Mouse (Mus musculus): ENCODE data around the gene Ddx54.

Gene Ddx54

GRCm38 (mm10) chr5:120612442-120612821, at the start of gene Ddx54, which contains the start of gene Rita1:
Ddx54 (plus strand) TSS chr5:120612739.
Rita1 (minus strand) TSS chr5:120612589.
- peak; percentile 98 for DNase-seq

- DNase-seq, result peak; percentile 60
Measured at GRCm38 (mm10) chr5:120562956-120563913, 49.3 kb upstream of the Ddx54 start.

- no peak for DNase-seq
Measured at GRCm38 (mm10) chr5:120563914-120564311, 48.6 kb upstream of the Ddx54 start.

DNA sequence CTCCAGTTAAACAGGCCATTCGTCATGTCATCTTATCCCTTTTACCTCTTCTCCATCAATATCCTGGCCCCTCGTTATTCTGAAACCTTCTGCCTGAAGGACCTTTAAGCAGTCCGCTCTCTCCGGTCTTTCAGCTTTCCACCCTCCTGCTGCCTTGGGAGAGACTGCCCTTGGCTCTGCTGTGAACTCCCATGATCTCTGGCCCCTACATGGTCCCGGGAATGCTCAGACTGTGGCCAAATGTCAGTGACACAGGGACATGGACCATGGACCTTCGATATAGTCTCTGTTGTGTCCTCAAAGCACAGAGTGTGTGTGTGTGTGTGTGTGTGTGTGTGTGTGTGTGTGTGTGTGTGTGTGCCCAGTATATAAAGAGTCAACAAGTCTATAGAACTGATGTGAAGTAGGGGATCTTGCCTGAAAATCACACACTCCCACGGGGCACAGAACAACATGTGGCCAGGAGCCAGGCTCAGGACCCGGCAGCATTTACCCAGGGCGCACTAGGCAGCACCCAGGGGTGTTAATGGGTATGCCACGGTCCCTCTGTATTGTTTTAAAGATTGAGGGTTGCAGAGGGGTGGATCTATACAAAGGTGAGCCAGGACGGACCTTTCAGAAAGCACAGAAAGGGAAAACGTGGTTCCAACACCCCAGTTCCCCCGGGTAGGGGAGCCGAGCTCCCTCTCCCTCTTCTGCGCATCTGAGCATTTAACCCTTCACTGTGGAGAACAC, 47.2 kb upstream of the Ddx54 start:
- DNase-seq, result no peak

DNA sequence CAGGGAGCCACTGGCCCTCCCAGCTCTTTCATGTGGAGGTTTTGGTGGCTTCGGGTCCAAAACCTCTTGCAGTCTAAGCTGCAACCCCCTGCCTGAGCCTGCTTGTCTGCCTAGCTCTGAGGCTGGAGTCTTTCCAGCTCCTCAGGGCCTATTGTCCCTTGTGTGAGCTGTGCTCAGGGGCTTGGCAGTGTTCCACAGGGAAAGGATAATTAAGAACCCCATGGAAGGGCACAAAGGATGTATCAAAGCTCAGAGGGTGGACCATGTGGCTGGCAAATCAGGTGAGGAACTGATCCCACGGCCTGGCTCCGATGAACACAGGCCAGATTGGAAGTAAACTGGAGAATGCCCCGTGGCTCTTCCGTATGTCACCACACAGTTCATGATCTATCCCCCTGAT, 46.4 kb upstream of the Ddx54 start:
- no peak for DNase-seq

- no peak for DNase-seq
Measured at GRCm38 (mm10) chr5:120566681-120567252, 45.8 kb upstream of the Ddx54 start.

GRCm38 (mm10) chr5:120567253-120567701, 45.3 kb upstream of the Ddx54 start:
- peak; percentile 62 for DNase-seq

GRCm38 (mm10) chr5:120567761-120568211, 44.8 kb upstream of the Ddx54 start:
- DNase-seq, result no peak

GRCm38 (mm10) chr5:120568336-120568768, 44.2 kb upstream of the Ddx54 start:
- no peak for DNase-seq

DNA sequence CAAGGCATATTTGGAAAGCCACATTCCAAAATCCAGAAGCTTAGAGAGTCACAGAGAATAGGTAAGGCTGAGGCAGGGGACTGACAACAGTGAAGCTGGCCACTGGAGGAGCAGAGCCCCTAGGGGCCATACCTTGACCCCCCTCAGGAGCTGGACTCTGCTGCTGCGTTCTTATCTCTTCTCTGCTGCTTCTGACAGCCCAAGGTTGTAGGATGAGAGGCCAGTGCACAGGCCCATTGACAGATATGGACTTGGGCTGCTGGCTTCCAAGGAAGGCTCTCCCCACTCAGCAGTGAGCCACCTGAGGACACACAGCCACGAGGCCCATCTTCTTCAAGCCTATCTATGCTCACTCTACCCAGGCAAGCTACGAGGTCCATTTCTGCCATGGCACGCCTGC, 43.6 kb upstream of the Ddx54 start:
- DNase-seq, result no peak

DNA sequence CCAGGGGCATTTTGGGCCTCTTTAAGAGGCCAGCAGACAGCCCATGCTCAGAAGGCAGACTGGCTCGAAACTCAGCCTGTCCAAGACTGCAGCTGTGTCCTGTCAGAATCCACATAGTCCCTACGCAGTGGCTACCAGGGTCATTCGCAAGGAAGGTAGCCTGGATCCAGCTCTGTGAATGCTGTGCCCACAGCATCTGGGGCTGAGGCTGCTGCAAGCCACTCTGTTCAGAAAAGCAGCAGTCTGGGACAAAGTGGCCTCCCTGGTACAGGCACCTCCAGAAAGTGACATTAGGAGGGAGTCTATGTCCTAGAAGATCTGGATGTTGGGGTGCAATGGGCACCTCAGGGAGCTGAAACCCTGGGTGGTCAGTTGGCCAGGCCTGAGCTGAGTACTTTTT, 42.7 kb upstream of the Ddx54 start:
- no peak for DNase-seq

DNA sequence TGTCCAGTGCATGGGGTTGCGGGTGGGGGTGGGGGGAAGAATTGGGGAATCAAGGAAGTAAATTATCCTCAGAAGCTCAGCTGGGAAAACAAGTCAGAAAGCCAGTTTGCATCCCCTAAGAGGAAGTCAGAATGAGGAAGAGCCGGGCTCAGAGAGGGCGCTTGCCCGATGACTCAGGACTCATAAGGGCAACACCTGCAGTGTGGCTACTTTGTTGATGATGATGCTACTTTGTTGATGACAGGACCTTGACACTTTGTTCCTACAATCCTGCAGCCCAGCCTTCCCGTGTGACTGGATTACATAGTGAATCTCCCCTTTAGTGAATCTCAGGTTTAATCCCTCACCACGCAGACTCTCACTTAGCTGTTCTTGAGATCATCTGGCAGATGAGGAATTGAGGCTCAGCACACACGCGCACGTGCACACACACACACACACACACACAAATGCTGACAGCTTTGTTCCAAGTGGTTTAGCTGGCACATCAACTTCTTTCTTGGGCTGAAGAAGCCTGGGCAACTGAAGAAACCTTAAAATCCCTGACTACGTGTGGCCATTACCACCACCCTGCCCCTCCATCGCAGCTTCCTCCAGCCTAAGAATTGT, 42.1 kb upstream of the Ddx54 start:
- DNase-seq, result no peak

DNA sequence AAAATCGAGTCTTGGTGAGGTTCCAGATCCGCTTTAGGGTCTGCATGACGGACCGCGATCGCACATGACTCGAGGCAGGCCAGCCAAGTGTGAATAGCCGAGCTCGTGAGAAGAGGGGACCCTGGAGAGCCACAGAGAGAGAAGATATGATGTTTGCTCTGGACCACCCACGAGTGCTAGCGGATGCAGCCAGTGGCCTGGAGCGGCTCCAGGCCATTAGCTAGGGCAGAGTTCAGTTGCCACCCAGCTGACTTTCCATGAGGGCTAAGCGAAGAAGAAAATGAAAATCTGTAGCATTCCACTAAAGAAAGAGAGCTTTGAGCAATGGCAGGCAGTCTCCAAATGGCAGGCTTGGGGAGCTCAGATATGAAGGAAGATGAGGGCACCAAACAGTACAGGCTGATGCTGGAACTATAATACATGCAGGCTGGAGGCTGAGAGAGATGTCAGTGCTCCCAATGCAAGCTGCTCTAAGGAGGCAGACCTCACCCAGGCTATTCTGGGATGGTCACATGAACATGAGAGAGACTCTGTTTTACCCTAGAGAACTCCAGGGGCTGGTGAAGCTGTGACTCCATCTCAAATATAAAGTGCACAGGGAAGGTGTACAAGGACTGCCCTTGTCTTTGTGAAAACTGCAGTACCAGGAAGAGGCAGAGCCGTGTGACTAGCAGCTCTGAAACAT, 41.3 kb upstream of the Ddx54 start:
- DNase-seq, result no peak

DNA sequence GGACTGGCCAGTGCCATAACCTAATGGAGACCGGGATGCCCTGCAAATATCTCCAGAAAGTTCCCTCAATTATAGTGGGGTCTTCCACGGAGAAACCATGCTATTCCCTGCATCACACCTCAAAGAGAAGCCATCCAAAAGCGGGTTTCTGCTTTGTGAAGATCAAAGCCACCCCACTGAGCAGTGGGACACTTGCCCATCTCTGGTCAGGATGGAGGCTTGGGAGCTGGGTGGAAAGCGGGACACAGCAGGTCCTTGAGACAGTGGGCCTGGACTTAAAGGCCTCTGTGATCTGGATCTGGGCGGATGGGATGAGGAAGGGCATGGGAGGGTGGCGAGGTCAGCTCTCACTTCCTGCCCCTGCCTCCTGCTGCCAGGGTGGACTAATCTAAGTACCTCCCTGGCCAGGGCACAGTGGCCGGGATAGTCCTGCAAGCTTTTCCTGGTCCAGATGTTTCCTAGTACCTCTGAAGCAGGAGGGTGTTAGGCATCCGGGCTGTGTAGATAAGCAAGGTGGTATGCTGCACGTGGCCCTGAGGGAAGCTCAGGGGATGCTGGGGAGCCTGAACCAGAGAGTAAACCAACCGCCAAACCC, 38.0 kb upstream of the Ddx54 start:
- DNase-seq, result no peak

DNA sequence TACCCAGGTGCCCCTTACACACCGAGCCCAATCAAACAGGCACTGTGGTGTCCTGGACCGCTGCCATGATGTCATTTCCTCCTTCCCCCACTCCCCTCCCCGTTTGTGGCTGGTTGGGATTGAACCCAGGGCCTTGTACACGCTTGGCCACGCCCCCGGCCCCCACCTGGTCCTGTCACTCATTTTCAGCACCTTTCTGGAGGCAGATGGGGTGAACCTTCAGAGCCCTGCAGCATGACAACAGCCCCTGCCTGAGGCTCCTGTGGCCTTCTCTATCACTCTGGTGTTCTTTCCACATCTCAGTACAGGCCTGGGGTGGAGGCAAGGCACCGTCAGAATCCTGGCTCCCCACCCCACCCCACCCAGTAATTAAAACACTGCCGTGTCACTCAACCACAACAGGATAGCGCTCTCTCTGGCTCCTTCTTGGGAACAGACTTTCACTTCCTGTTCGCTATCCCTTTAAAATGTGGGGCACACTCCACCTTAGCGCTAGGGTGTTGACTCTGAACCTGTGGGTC, 35.7 kb upstream of the Ddx54 start:
- no peak for DNase-seq

GRCm38 (mm10) chr5:120577935-120578441, 34.6 kb upstream of the Ddx54 start:
- no peak for DNase-seq

GRCm38 (mm10) chr5:120578504-120579081, 33.9 kb upstream of the Ddx54 start:
- DNase-seq, result peak; percentile 67

GRCm38 (mm10) chr5:120579211-120579897, 33.2 kb upstream of the Ddx54 start:
- no peak for DNase-seq

GRCm38 (mm10) chr5:120579898-120580626, 32.5 kb upstream of the Ddx54 start:
- no peak for DNase-seq

- no peak for DNase-seq
Measured at GRCm38 (mm10) chr5:120582002-120582401, 30.5 kb upstream of the Ddx54 start.

All from lung, postnatal 14 days (tissue).